In the genomic region with DNA sequence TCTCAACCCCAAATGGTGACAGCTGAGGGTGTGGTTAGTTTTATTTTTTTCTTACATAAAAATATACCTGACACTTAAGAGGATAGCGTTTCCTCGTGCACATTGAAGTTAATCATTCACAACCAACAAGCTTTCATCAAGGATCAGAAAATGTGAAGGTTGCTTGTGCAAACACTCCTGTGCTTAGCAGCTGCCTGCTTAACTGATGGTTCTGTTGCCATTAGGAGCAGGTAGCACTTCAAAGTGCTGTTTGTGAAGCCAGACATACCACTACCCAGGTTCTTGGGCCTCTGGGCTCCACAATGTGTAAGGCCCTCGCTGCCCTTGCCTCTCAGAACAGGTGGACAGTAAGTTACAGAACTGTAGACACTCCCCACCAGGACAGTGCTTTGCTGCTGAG, we compare ENCODE assay signal across 12 mouse cellular contexts. TPM values are rescaled to one million over a fixed set of nuclear protein-coding genes. Genes with fewer than 3 reads are reported as not detected.
DNase-seq lines count a peak whose midpoint lies in the region; ATAC-seq and TF ChIP-seq lines count a peak whose summit lies in the region.
"Had no signal": no experiment of that assay in that cellular context is flagged by ENCODE, and none has a peak within 500 bp of the region (broad histone marks: within the 10 kb centered on the region; RNA-seq: fewer than 3 reads in every experiment).

No protein-coding gene starts in this region.

- H3K36me3 ChIP-seq in hindbrain, embryonic 13.5 days, result no peaks in the 10 kb centered on the region
- H3K36me3 ChIP-seq in hindbrain, embryonic 12.5 days, result no peaks in the 10 kb centered on the region
- H3K36me3 ChIP-seq in neural tube, embryonic 13.5 days, result no peaks in the 10 kb centered on the region
- H3K36me3 ChIP-seq in liver, postnatal 0 days (replicated peaks; ENCODE audit: insufficient read depth, low read length), result no peaks in the 10 kb centered on the region
- H3K36me3 ChIP-seq: midbrain, embryonic 10.5 days had no signal

- no peak overlapping the region for H3K4me3 ChIP-seq in hindbrain, embryonic 13.5 days
- no peak overlapping the region for H3K4me3 ChIP-seq in hindbrain, embryonic 12.5 days
- no peak overlapping the region for H3K4me3 ChIP-seq in neural tube, embryonic 13.5 days
- H3K4me3 ChIP-seq in liver, postnatal 0 days (ENCODE audit: low read depth, low read length), result no peak overlapping the region
- H3K4me3 ChIP-seq: midbrain, embryonic 10.5 days had no signal

- TF ChIP-seq EP300 in liver, postnatal 0 days (IDR thresholded peaks at IDR 0.05; ENCODE audit: low read depth), result no peak

- H3K9ac ChIP-seq in hindbrain, embryonic 13.5 days, result no peak overlapping the region
- no peak overlapping the region for H3K9ac ChIP-seq in hindbrain, embryonic 12.5 days
- 0 out of 2 replicates have a peak overlapping the region, but pooled peaks have one; percentile 17 for H3K9ac ChIP-seq in neural tube, embryonic 13.5 days
- H3K9ac ChIP-seq in liver, postnatal 0 days (replicated peaks), result no peak overlapping the region

- no peak overlapping the region for H3K4me2 ChIP-seq in hindbrain, embryonic 13.5 days
- H3K4me2 ChIP-seq in hindbrain, embryonic 12.5 days (replicated peaks), result no peak overlapping the region
- no peak overlapping the region for H3K4me2 ChIP-seq in neural tube, embryonic 13.5 days
- peak overlapping the region; percentile 32; the same call in 1 of the 2 replicates for H3K4me2 ChIP-seq in liver, postnatal 0 days (ENCODE audit: low read depth, low read length)

- TF ChIP-seq CTCF in liver, postnatal 0 days (IDR thresholded peaks at IDR 0.05; ENCODE audit: low read depth), result no peak

- no peak for DNase-seq in neural tube, embryonic 10.5 days (ENCODE audit: extremely low spot score, low spot score)
- no peak for DNase-seq in liver, postnatal 0 days
- DNase-seq in layer of hippocampus, adult 18-20 months (ENCODE audit: low spot score in 2 of 2), result no peak
- DNase-seq in adrenal gland, postnatal 4 days (ENCODE audit: low spot score in 2 of 2), result no peak
- DNase-seq: adrenal gland, adult 2 months; embryo, embryonic 11 days; kidney, adult 2 months; thymus, postnatal 4 days had no signal

- 76% methylated on average over 3 of the region's 3 CpGs for WGBS in hindbrain, embryonic 13.5 days
- 83% methylated on average over 3 of the region's 3 CpGs for WGBS in hindbrain, embryonic 12.5 days
- WGBS in neural tube, embryonic 13.5 days, result 66% methylated on average over 3 of the region's 3 CpGs
- WGBS in liver, postnatal 0 days (ENCODE audit: insufficient replicate concordance), result 38% methylated on average over 3 of the region's 3 CpGs

- no peak for ATAC-seq in hindbrain, embryonic 13.5 days (ENCODE audit: low FRiP score)
- no peak for ATAC-seq in hindbrain, embryonic 12.5 days (ENCODE audit: low FRiP score)
- ATAC-seq in neural tube, embryonic 13.5 days (ENCODE audit: low read depth), result no peak
- no peak for ATAC-seq in liver, postnatal 0 days

- 0 out of 2 replicates have a peak overlapping the region, but pooled peaks have one; percentile 3 for H3K27ac ChIP-seq in hindbrain, embryonic 13.5 days
- no peak overlapping the region for H3K27ac ChIP-seq in hindbrain, embryonic 12.5 days
- no peak overlapping the region for H3K27ac ChIP-seq in neural tube, embryonic 13.5 days (replicated peaks)
- no peak overlapping the region for H3K27ac ChIP-seq in liver, postnatal 0 days (ENCODE audit: low read depth)

- H3K27me3 ChIP-seq in hindbrain, embryonic 13.5 days, result no peaks in the 10 kb centered on the region
- H3K27me3 ChIP-seq in hindbrain, embryonic 12.5 days, result no peaks in the 10 kb centered on the region
- peaks cover 3% of the 10 kb centered on the region; the same call in 1 of the 2 replicates for H3K27me3 ChIP-seq in neural tube, embryonic 13.5 days
- no peaks in the 10 kb centered on the region for H3K27me3 ChIP-seq in liver, postnatal 0 days (ENCODE audit: insufficient read depth, low read length)

- H3K4me1 ChIP-seq in hindbrain, embryonic 13.5 days (replicated peaks), result peaks cover 66% of the 10 kb centered on the region
- peaks cover 60% of the 10 kb centered on the region for H3K4me1 ChIP-seq in hindbrain, embryonic 12.5 days
- H3K4me1 ChIP-seq in neural tube, embryonic 13.5 days (replicated peaks), result peaks cover 72% of the 10 kb centered on the region
- peaks cover 37% of the 10 kb centered on the region for H3K4me1 ChIP-seq in liver, postnatal 0 days (ENCODE audit: insufficient read depth)

- no peaks in the 10 kb centered on the region for H3K9me3 ChIP-seq in hindbrain, embryonic 13.5 days
- no peaks in the 10 kb centered on the region for H3K9me3 ChIP-seq in hindbrain, embryonic 12.5 days (replicated peaks)
- H3K9me3 ChIP-seq in neural tube, embryonic 13.5 days, result no peaks in the 10 kb centered on the region
- H3K9me3 ChIP-seq in liver, postnatal 0 days (ENCODE audit: low read length), result no peaks in the 10 kb centered on the region
- H3K9me3 ChIP-seq: midbrain, embryonic 10.5 days had no signal

RNA-seq across cellular contexts. Expression of a gene that starts 23.1 kb away (rescaled TPM):
- 10.9 and 12.5 TPM in 2 replicates for polyA plus RNA-seq in hindbrain, embryonic 13.5 days (2015; fragmentation: Nextera tagmentation; extraction: Ambion mirVana)
- polyA plus RNA-seq in hindbrain, embryonic 12.5 days (2016; fragmentation: Nextera tagmentation; extraction: Ambion mirVana), result 23.9 and 24.3 TPM in 2 replicates
- polyA plus RNA-seq in neural tube, embryonic 13.5 days (2015; fragmentation: Nextera tagmentation; extraction: Ambion mirVana), result 10.5 and 12.9 TPM in 2 replicates
- polyA plus RNA-seq in liver, postnatal 0 days (2015; fragmentation: Nextera tagmentation; extraction: Ambion mirVana), result 2.5 and 2.9 TPM in 2 replicates
- total RNA-seq in layer of hippocampus, adult 18-20 months (2021), result 10 to 100 TPM; 24.5 to 25.3 TPM
- 10 to 100 TPM; 14.5 to 15.3 TPM for total RNA-seq in adrenal gland, postnatal 4 days (2021)
